Mouse (Mus musculus) E14TG2a.4 (cell line): ENCODE measurements around the gene Gpat3.

ENCODE experiments used
- CTCF ChIP-seq: conservative IDR thresholded peaks from 2 replicates; pipeline ENCODE4 v1.5.1; 2014; ENCODE audit warnings: low read length
- NANOG ChIP-seq: IDR thresholded peaks from 2 replicates; pipeline ENCODE4 v1.6.1; 2014; ENCODE audit warnings: borderline replicate concordance, low read length, mixed read lengths

GRCm38 (mm10) chr5:100820483-100821184 lies 24.9 kb upstream of the Gpat3 start, which contains the start of gene Abraxas1:
- TF ChIP-seq CTCF = no peak
- TF ChIP-seq NANOG = no peak
